Mouse (Mus musculus) left cerebral cortex, postnatal 14 days (tissue): ENCODE results near the gene Atg5. TPM values are rescaled to one million over a fixed set of nuclear protein-coding genes. Genes with fewer than 3 reads are reported as not detected.
"Not testable (repeated sequence)": the region's sequence is repeated elsewhere in the genome, so short reads cannot be mapped to it uniquely, and the experiment has no call there.

Experiments
- DNase-seq, 2 experiments: peaks; one replicate each; pipeline ENCODE4 v3.0.0; 2021 to 2022; ENCODE audit warnings: low spot score in 2 of 2, mixed read lengths in 1 of 2
- intact Hi-C: fragments of 180-260 bp; cut with DNase I; formaldehyde crosslinking; loops from one replicate; pipeline ENCODE4 v1.15.1; 2025
- total RNA-seq, 2 experiments: library from RNA; stranded (reverse); gene quantifications; 2 replicates each; pipeline ENCODE4 v1.2.3; 2021

Gene Atg5
- total RNA-seq, 2 experiments from 2014 or later, result 21.2 to 21.4 TPM

GRCm38 (mm10) chr10:44306308-44306707 lies 38.1 kb downstream of the Atg5 start:
- intact Hi-C loops, result no loop called here

GRCm38 (mm10) chr10:44308280-44308679 lies 40.1 kb downstream of the Atg5 start:
- DNase-seq, result no peak
- intact Hi-C loops, result no loop called here

More at GRCm38 (mm10) chr10:44306308-44306707, 38.1 kb downstream of the Atg5 start:
- DNase-seq, result no peak

GRCm38 (mm10) chr10:44309250-44309649 lies 41.1 kb downstream of the Atg5 start:
- DNase-seq, result no peak
- intact Hi-C loops, result no loop called here

GRCm38 (mm10) chr10:44315276-44315675 lies 47.1 kb downstream of the Atg5 start:
- no peak for DNase-seq

GRCm38 (mm10) chr10:44316280-44317270 lies 48.4 kb downstream of the Atg5 start:
- intact Hi-C loops, result no loop called here
- DNase-seq, result peak; percentile 10 to 23

More at GRCm38 (mm10) chr10:44315276-44315675, 47.1 kb downstream of the Atg5 start:
- intact Hi-C loops, result no loop called here

GRCm38 (mm10) chr10:44322166-44322565 lies 54.0 kb downstream of the Atg5 start:
- DNase-seq, result peak; percentile 21 to 26
- intact Hi-C loops, result loop anchor here (10.0 kb wide), 1 partner anchor 723 kb away; no protein-coding TSS in a partner anchor

GRCm38 (mm10) chr10:44323070-44323775 lies 55.1 kb downstream of the Atg5 start:
- intact Hi-C loops, result loop anchor here (10.0 kb wide), 1 partner anchor 722 kb away; no protein-coding TSS in a partner anchor
- DNase-seq, result no peak

- no peak for DNase-seq
- intact Hi-C loops, result loop anchor here (10.0 kb wide), 1 partner anchor 721 kb away; no protein-coding TSS in a partner anchor
Observed at GRCm38 (mm10) chr10:44323836-44324235, 55.7 kb downstream of the Atg5 start.

- intact Hi-C loops, result loop anchor here (5.0 to 10.0 kb wide), 3 partner anchors 131 to 719 kb away; no protein-coding TSS in a partner anchor
- no peak for DNase-seq
Observed at GRCm38 (mm10) chr10:44325551-44326500, 57.7 kb downstream of the Atg5 start.

- no peak for DNase-seq
- intact Hi-C loops, result loop anchor here (5.0 to 10.0 kb wide), 3 partner anchors 130 to 718 kb away; no protein-coding TSS in a partner anchor
Observed at GRCm38 (mm10) chr10:44327057-44327456, 58.9 kb downstream of the Atg5 start.

- intact Hi-C loops, result loop anchor here (5.0 to 10.0 kb wide), 3 partner anchors 129 to 716 kb away; no protein-coding TSS in a partner anchor
- DNase-seq, result peak; percentile 76 to 84
Observed at GRCm38 (mm10) chr10:44328347-44328746, 60.2 kb downstream of the Atg5 start.

GRCm38 (mm10) chr10:44330717-44331116 lies 62.6 kb downstream of the Atg5 start:
- DNase-seq, result no peak
- intact Hi-C loops, result no loop called here

- intact Hi-C loops, result no loop called here
- DNase-seq, result no peak
Observed at GRCm38 (mm10) chr10:44331469-44331868, 63.3 kb downstream of the Atg5 start.

GRCm38 (mm10) chr10:44332656-44333055 lies 64.5 kb downstream of the Atg5 start:
- intact Hi-C loops, DNase-seq: not testable (repeated sequence)

- DNase-seq, intact Hi-C loops: not testable (repeated sequence)
Observed at GRCm38 (mm10) chr10:44336641-44337382, 68.7 kb downstream of the Atg5 start.

- no peak for DNase-seq
- intact Hi-C loops, result no loop called here
Observed at GRCm38 (mm10) chr10:44338571-44338970, 70.4 kb downstream of the Atg5 start.

- DNase-seq, result no peak
- intact Hi-C loops, result no loop called here
Observed at GRCm38 (mm10) chr10:44339326-44339725, 71.2 kb downstream of the Atg5 start.

GRCm38 (mm10) chr10:44340928-44341327 lies 72.8 kb downstream of the Atg5 start:
- DNase-seq, result no peak
- intact Hi-C loops, result no loop called here
